Mouse (Mus musculus) neural tube, embryonic 15.5 days (tissue): ENCODE results near the gene RPS10-NUDT3. TPM values are rescaled to one million over a fixed set of nuclear protein-coding genes. Genes with fewer than 3 reads are reported as not detected.

Source experiments
- ATAC-seq: fragments of 200-750 bp; cut with Nextera tagmentation; 2 replicates; pipeline ENCODE4 v1.8.0; 2017; ENCODE audit warnings: mild to moderate bottlenecking, moderate TSS enrichment, moderate library complexity; ENCODE audit not compliant: low FRiP score
- H3K27ac ChIP-seq: fragments of 300-500 bp; sonication (generic); replicated peaks from 2 replicates; pipeline ENCODE4 v1.5.1; 2015; ENCODE audit warnings: mild to moderate bottlenecking, inconsistent platforms
- H3K27me3 ChIP-seq: fragments of 300-500 bp; sonication (generic); replicated peaks from 2 replicates; pipeline ENCODE4 v1.6.1; 2015; ENCODE audit warnings: inconsistent platforms
- H3K36me3 ChIP-seq: fragments of 300-500 bp; sonication (generic); 2 replicates; pipeline ENCODE4 v1.6.1; 2015; ENCODE audit warnings: inconsistent platforms
- H3K4me1 ChIP-seq: fragments of 300-500 bp; sonication (generic); 2 replicates; pipeline ENCODE4 v1.6.1; 2015; ENCODE audit warnings: inconsistent platforms
- H3K4me2 ChIP-seq: fragments of 300-500 bp; sonication (generic); 2 replicates; pipeline ENCODE4 v1.6.1; 2015; ENCODE audit warnings: inconsistent platforms, mild to moderate bottlenecking, moderate library complexity
- H3K4me3 ChIP-seq: fragments of 300-500 bp; sonication (generic); replicated peaks from 2 replicates; pipeline ENCODE4 v1.5.1; 2015; ENCODE audit warnings: mild to moderate bottlenecking, inconsistent platforms
- H3K9ac ChIP-seq: fragments of 300-500 bp; sonication (generic); replicated peaks from 2 replicates; pipeline ENCODE4 v1.6.1; 2015; ENCODE audit warnings: mild to moderate bottlenecking, inconsistent platforms
- H3K9me3 ChIP-seq: fragments of 300-500 bp; sonication (generic); replicated peaks from 2 replicates; pipeline ENCODE4 v1.6.1; 2016; ENCODE audit warnings: inconsistent platforms
- WGBS: fragments of 180-500 bp; shearing (Covaris S2); methylation state at CpG from one replicate; pipeline ENCODE4 v1.1.7; 2015; ENCODE audit warnings: mixed read lengths; 5-methylcytosine and 5-hydroxymethylcytosine counted together
- polyA plus RNA-seq: library from polyadenylated mRNA; unstranded; fragments of >200 nt; fragmentation: Nextera tagmentation; extraction: Ambion mirVana; gene quantifications from 2 replicates; pipeline ENCODE4 v1.2.1, GENCODE M21; 2015

The RPS10-NUDT3 gene
- polyA plus RNA-seq, 1 experiment from 2014 or later = not detected

GRCm38 (mm10) chr17:27603036-27603435 is 32.0 kb downstream of the RPS10-NUDT3 start:
- Histone ChIP-seq H3K4me3 (no peak overlapping the region), H3K27ac (peak overlapping the region; percentile 38; the same call in 1 of the 2 replicates), H3K4me1 (peaks cover 72% of the 10 kb centered on the region), H3K9me3 (no peaks in the 10 kb centered on the region), H3K9ac (no peak overlapping the region), H3K36me3 (peaks cover 2% of the 10 kb centered on the region; the same call in 1 of the 2 replicates), H3K4me2 (no peak overlapping the region), H3K27me3 (no peaks in the 10 kb centered on the region)
- whole genome bisulfite sequencing = 81% methylated on average over 2 of the region's 2 CpGs
- ATAC-seq = no peak

GRCm38 (mm10) chr17:27600869-27601268 is 34.2 kb downstream of the RPS10-NUDT3 start:
- H3K4me1 ChIP-seq = peaks cover 76% of the 10 kb centered on the region

GRCm38 (mm10) chr17:27600286-27600685 is 34.7 kb downstream of the RPS10-NUDT3 start:
- no peaks in the 10 kb centered on the region for H3K27me3 ChIP-seq
- H3K4me2 ChIP-seq = no peak overlapping the region
- H3K27ac ChIP-seq = no peak overlapping the region
- no peak overlapping the region for H3K4me3 ChIP-seq
- no peak overlapping the region for H3K9ac ChIP-seq
- peaks cover 76% of the 10 kb centered on the region for H3K4me1 ChIP-seq
- H3K9me3 ChIP-seq = no peaks in the 10 kb centered on the region
- H3K36me3 ChIP-seq = peaks cover 18% of the 10 kb centered on the region
- 83% methylated on average over 3 of the region's 3 CpGs for WGBS
- ATAC-seq = no peak

More at GRCm38 (mm10) chr17:27600869-27601268, 34.2 kb downstream of the RPS10-NUDT3 start:
- Histone ChIP-seq H3K9me3 (no peaks in the 10 kb centered on the region), H3K9ac (no peak overlapping the region), H3K27me3 (no peaks in the 10 kb centered on the region), H3K4me2 (no peak overlapping the region), H3K36me3 (peaks cover 12% of the 10 kb centered on the region), H3K4me3 (no peak overlapping the region), H3K27ac (no peak overlapping the region)
- no peak for ATAC-seq
- WGBS = 63% methylated on average over 5 of the region's 5 CpGs

- Histone ChIP-seq H3K27me3 (no peaks in the 10 kb centered on the region), H3K4me1 (peaks cover 43% of the 10 kb centered on the region), H3K27ac (no peak overlapping the region), H3K4me2 (no peak overlapping the region), H3K4me3 (no peak overlapping the region), H3K9ac (no peak overlapping the region), H3K36me3 (peaks cover 43% of the 10 kb centered on the region), H3K9me3 (no peaks in the 10 kb centered on the region)
- ATAC-seq = no peak
- 83% methylated on average over 21 of the region's 21 CpGs for WGBS
Observed at GRCm38 (mm10) chr17:27596376-27597190, 38.4 kb downstream of the RPS10-NUDT3 start.

- no peak overlapping the region for H3K27ac ChIP-seq
- peaks cover 35% of the 10 kb centered on the region for H3K4me1 ChIP-seq
- no peak overlapping the region for H3K4me2 ChIP-seq
- H3K4me3 ChIP-seq = no peak overlapping the region
- H3K9me3 ChIP-seq = no peaks in the 10 kb centered on the region
- no peaks in the 10 kb centered on the region for H3K27me3 ChIP-seq
- peaks cover 44% of the 10 kb centered on the region for H3K36me3 ChIP-seq
- WGBS = 89% methylated on average over 15 of the region's 15 CpGs
- no peak for ATAC-seq
- no peak overlapping the region for H3K9ac ChIP-seq
Observed at GRCm38 (mm10) chr17:27595659-27596375, 39.2 kb downstream of the RPS10-NUDT3 start.

- no peak for ATAC-seq
- H3K4me2 ChIP-seq = no peak overlapping the region
- H3K9me3 ChIP-seq = no peaks in the 10 kb centered on the region
Observed at GRCm38 (mm10) chr17:27592565-27592910, 42.5 kb downstream of the RPS10-NUDT3 start.

GRCm38 (mm10) chr17:27591826-27592564 is 43.0 kb downstream of the RPS10-NUDT3 start:
- H3K4me3 ChIP-seq = no peak overlapping the region
- no peaks in the 10 kb centered on the region for H3K9me3 ChIP-seq
- ATAC-seq = no peak
- no peaks in the 10 kb centered on the region for H3K27me3 ChIP-seq
- H3K4me2 ChIP-seq = no peak overlapping the region
- H3K4me1 ChIP-seq = peaks cover 21% of the 10 kb centered on the region; the same call in 1 of the 2 replicates
- no peak overlapping the region for H3K9ac ChIP-seq
- H3K27ac ChIP-seq = no peak overlapping the region
- H3K36me3 ChIP-seq = peaks cover 60% of the 10 kb centered on the region
- WGBS = 91% methylated on average over 12 of the region's 12 CpGs

More at GRCm38 (mm10) chr17:27592565-27592910, 42.5 kb downstream of the RPS10-NUDT3 start:
- H3K9ac ChIP-seq = no peak overlapping the region
- no peak overlapping the region for H3K4me3 ChIP-seq
- H3K36me3 ChIP-seq = peaks cover 58% of the 10 kb centered on the region
- no peaks in the 10 kb centered on the region for H3K27me3 ChIP-seq
- H3K27ac ChIP-seq = no peak overlapping the region
- 97% methylated on average over 7 of the region's 7 CpGs for WGBS
- peaks cover 20% of the 10 kb centered on the region; the same call in 1 of the 2 replicates for H3K4me1 ChIP-seq

- H3K36me3 ChIP-seq = peaks cover 41% of the 10 kb centered on the region
Observed at GRCm38 (mm10) chr17:27588231-27588630, 46.8 kb downstream of the RPS10-NUDT3 start.

GRCm38 (mm10) chr17:27587252-27587651 is 47.8 kb downstream of the RPS10-NUDT3 start:
- 0 out of 2 replicates have a peak overlapping the region, but pooled peaks have one; percentile 28 for H3K27ac ChIP-seq
- no peak for ATAC-seq
- no peaks in the 10 kb centered on the region for H3K27me3 ChIP-seq
- peaks cover 41% of the 10 kb centered on the region for H3K36me3 ChIP-seq
- no peak overlapping the region for H3K4me3 ChIP-seq
- H3K9me3 ChIP-seq = no peaks in the 10 kb centered on the region
- WGBS = 74% methylated on average over 12 of the region's 12 CpGs
- no peak overlapping the region for H3K9ac ChIP-seq
- no peak overlapping the region for H3K4me2 ChIP-seq
- H3K4me1 ChIP-seq = peaks cover 8% of the 10 kb centered on the region; the same call in 1 of the 2 replicates

More at GRCm38 (mm10) chr17:27588231-27588630, 46.8 kb downstream of the RPS10-NUDT3 start:
- 83% methylated on average over 8 of the region's 8 CpGs for WGBS
- no peak for ATAC-seq
- Histone ChIP-seq H3K4me2 (no peak overlapping the region), H3K9ac (no peak overlapping the region), H3K9me3 (no peaks in the 10 kb centered on the region), H3K4me3 (no peak overlapping the region), H3K27me3 (no peaks in the 10 kb centered on the region), H3K4me1 (peaks cover 8% of the 10 kb centered on the region; the same call in 1 of the 2 replicates), H3K27ac (no peak overlapping the region)

- no peaks in the 10 kb centered on the region for H3K27me3 ChIP-seq
- H3K4me1 ChIP-seq = peaks cover 8% of the 10 kb centered on the region; the same call in 1 of the 2 replicates
- no peak overlapping the region for H3K9ac ChIP-seq
- peak overlapping the region; percentile 28; the same call in 1 of the 2 replicates for H3K27ac ChIP-seq
- no peaks in the 10 kb centered on the region for H3K9me3 ChIP-seq
- peaks cover 46% of the 10 kb centered on the region for H3K36me3 ChIP-seq
- WGBS = 80% methylated on average over 9 of the region's 9 CpGs
- no peak for ATAC-seq
- H3K4me2 ChIP-seq = no peak overlapping the region
- H3K4me3 ChIP-seq = no peak overlapping the region
Observed at GRCm38 (mm10) chr17:27586661-27587060, 48.4 kb downstream of the RPS10-NUDT3 start.

- no peak for ATAC-seq
- H3K4me3 ChIP-seq = no peak overlapping the region
- H3K4me2 ChIP-seq = no peak overlapping the region
- H3K27ac ChIP-seq = no peak overlapping the region
- no peak overlapping the region for H3K9ac ChIP-seq
- H3K36me3 ChIP-seq = peaks cover 66% of the 10 kb centered on the region
- no peaks in the 10 kb centered on the region for H3K27me3 ChIP-seq
- peaks cover 12% of the 10 kb centered on the region for H3K4me1 ChIP-seq
- no peaks in the 10 kb centered on the region for H3K9me3 ChIP-seq
- WGBS = 92% methylated on average over 13 of the region's 13 CpGs
Observed at GRCm38 (mm10) chr17:27583185-27583894, 51.7 kb downstream of the RPS10-NUDT3 start.
